Mouse (Mus musculus): Measurements from ENCODE around the gene Tac4. TPM values are rescaled to one million over a fixed set of nuclear protein-coding genes. Genes with fewer than 3 reads are reported as not detected.

Gene Tac4
- polyA plus RNA-seq (2015; fragmentation: Nextera tagmentation; extraction: Ambion mirVana) = 0.20 TPM in 1 of 2 replicates, not detected in the other

- H3K27ac ChIP-seq (replicated peaks) = no peak within 1 kb of the TSS
- no peaks in the 10 kb centered on the region for H3K27me3 ChIP-seq (replicated peaks)
- no peak for ATAC-seq (ENCODE audit: low FRiP score)
- no peak within 1 kb of the TSS for H3K4me3 ChIP-seq (replicated peaks)
- no peaks in the 10 kb centered on the region for H3K9me3 ChIP-seq (replicated peaks)
- H3K4me2 ChIP-seq = no peak within 1 kb of the TSS
- WGBS = 76% methylated on average over 5 of the region's 5 CpGs
- no peak within 1 kb of the TSS for H3K9ac ChIP-seq (replicated peaks)
- no peaks in the 10 kb centered on the region for H3K36me3 ChIP-seq
- H3K4me1 ChIP-seq = peaks cover 24% of the 10 kb centered on the region; the same call in 1 of the 2 replicates
Observed at GRCm38 (mm10) chr11:95261178-95261751, at the start of gene Tac4. Gene Tac4 (plus strand): TSS chr11:95261529.

- Histone ChIP-seq H3K27me3 (replicated peaks) (peaks cover 8% of the 10 kb centered on the region), H3K4me3 (replicated peaks) (no peak overlapping the region), H3K27ac (replicated peaks) (no peak overlapping the region), H3K4me2 (no peak overlapping the region), H3K9me3 (replicated peaks) (no peaks in the 10 kb centered on the region), H3K9ac (replicated peaks) (no peak overlapping the region), H3K36me3 (no peaks in the 10 kb centered on the region), H3K4me1 (peaks cover 11% of the 10 kb centered on the region)
- ATAC-seq (ENCODE audit: low FRiP score) = no peak
- WGBS = 33% methylated on average over 6 of the region's 6 CpGs
Observed at GRCm38 (mm10) chr11:95213607-95214006, 47.7 kb upstream of the Tac4 start.

DNA sequence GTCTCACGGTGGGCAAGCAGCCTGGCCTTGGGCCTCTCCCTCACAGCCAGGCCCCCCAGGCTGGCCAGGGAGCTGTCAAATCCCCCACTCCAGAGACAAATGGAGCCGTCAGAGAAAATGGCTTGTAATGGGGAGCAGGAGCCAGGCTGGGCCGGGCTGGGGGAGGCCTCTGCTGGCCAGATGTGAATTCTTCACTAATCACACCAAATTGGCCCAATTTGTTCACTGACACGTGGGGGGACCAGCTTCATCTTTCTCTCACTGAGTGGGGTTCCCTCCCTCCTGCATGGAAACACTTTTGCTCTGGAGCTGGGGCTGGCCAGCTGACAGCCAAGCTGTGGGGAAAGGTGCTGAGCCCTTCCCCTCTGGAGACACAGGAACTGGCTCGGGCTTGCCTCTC is 47.0 kb upstream of the Tac4 start:
- 5% methylated on average over 5 of the region's 5 CpGs for WGBS
- Histone ChIP-seq H3K4me2 (no peak overlapping the region), H3K9ac (replicated peaks) (no peak overlapping the region), H3K27me3 (replicated peaks) (peaks cover 11% of the 10 kb centered on the region), H3K36me3 (no peaks in the 10 kb centered on the region), H3K9me3 (replicated peaks) (no peaks in the 10 kb centered on the region), H3K4me3 (replicated peaks) (no peak overlapping the region), H3K4me1 (peaks cover 11% of the 10 kb centered on the region), H3K27ac (replicated peaks) (no peak overlapping the region)
- ATAC-seq (ENCODE audit: low FRiP score) = no peak

DNA sequence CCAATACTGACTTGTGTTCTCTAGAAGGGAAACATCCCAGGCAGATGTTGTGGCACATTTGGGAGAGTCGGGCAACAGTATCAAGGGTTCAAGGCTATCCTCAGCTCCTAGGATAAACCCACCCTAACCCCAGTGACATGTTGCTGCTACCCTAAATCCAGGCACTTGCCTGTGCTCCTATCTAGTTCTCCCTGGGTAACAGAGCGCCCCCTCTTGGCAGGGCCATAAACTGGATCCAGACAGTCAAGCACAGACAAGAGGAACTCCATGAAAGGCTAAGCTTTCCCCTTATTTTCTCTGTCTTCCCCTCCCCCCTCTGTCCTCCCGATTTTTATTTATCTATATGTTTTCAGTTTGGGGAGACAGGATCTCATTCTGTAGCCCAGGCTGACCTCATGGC is 45.1 kb upstream of the Tac4 start:
- Histone ChIP-seq H3K9ac (replicated peaks) (no peak overlapping the region), H3K4me2 (no peak overlapping the region), H3K36me3 (no peaks in the 10 kb centered on the region), H3K4me1 (0 out of 2 replicates have a peak, but pooled peaks cover 3% of the 10 kb centered on the region), H3K4me3 (replicated peaks) (no peak overlapping the region), H3K9me3 (replicated peaks) (no peaks in the 10 kb centered on the region), H3K27me3 (replicated peaks) (peaks cover 10% of the 10 kb centered on the region), H3K27ac (replicated peaks) (no peak overlapping the region)
- ATAC-seq (ENCODE audit: low FRiP score) = no peak
- 65% methylated on average over 3 of the region's 3 CpGs for WGBS

DNA sequence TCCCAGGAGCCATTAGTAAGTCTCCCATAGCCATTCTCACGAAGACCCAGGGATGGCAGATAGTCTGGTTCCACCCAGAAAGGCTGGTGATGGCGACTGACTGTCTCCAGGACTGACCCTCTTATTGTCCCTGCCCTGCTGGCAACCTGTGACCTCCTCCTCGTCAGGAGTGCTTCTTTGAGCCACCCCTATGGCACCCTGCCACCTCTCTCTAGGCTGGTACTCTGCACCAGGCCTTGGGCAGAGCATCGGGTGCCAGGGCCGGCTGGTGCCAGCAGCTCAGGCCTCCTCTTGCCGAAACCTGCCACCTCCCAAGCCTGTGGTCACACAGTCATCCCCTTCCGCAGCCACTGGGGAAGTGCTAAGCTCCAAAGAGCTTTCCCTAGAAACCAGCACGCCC is 42.2 kb upstream of the Tac4 start:
- Histone ChIP-seq H3K9ac (replicated peaks) (no peak overlapping the region), H3K27me3 (replicated peaks) (peaks cover 31% of the 10 kb centered on the region), H3K36me3 (no peaks in the 10 kb centered on the region), H3K4me1 (peaks cover 13% of the 10 kb centered on the region), H3K9me3 (replicated peaks) (no peaks in the 10 kb centered on the region), H3K4me2 (no peak overlapping the region), H3K4me3 (replicated peaks) (no peak overlapping the region), H3K27ac (replicated peaks) (no peak overlapping the region)
- 67% methylated on average over 8 of the region's 8 CpGs for WGBS
- ATAC-seq (ENCODE audit: low FRiP score) = no peak

DNA sequence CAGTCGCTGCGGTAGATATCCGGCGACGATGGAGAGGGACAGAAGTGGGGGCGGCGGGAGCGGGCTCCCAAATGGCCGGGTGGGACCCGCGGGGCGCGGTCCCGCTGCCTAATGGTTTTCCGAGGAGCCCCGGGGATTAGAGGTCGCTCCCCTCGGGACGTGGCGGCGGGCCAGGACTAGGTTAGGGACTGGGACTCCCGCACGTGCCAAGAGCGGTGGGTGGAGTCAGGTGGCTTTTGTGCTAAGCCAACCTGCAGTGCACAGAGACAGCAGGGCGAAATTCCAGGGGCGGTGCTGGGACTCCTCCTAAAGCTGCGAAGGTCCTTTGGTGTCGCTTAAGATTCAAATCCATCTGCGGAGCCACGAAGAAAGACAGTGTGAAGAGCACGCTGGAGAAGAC is 37.9 kb upstream of the Tac4 start:
- Histone ChIP-seq H3K9me3 (replicated peaks) (no peaks in the 10 kb centered on the region), H3K4me2 (peak overlapping the region; percentile 78), H3K27ac (replicated peaks) (no peak overlapping the region), H3K36me3 (no peaks in the 10 kb centered on the region), H3K27me3 (replicated peaks) (peaks cover 46% of the 10 kb centered on the region), H3K4me3 (replicated peaks) (peak overlapping the region; percentile 40), H3K9ac (replicated peaks) (peak overlapping the region; percentile 30), H3K4me1 (peaks cover 10% of the 10 kb centered on the region)
- no peak for ATAC-seq (ENCODE audit: low FRiP score)
- under 1% methylated on average over 31 of the region's 31 CpGs for WGBS

- Histone ChIP-seq H3K4me1 (peaks cover 10% of the 10 kb centered on the region), H3K4me2 (peak overlapping the region; percentile 78), H3K27ac (replicated peaks) (no peak overlapping the region), H3K36me3 (no peaks in the 10 kb centered on the region), H3K9me3 (replicated peaks) (no peaks in the 10 kb centered on the region), H3K9ac (replicated peaks) (no peak overlapping the region), H3K4me3 (replicated peaks) (peak overlapping the region; percentile 40; the same call in 1 of the 2 replicates), H3K27me3 (replicated peaks) (peaks cover 42% of the 10 kb centered on the region)
- ATAC-seq (ENCODE audit: low FRiP score) = no peak
- WGBS = 21% methylated on average over 15 of the region's 15 CpGs
Observed at GRCm38 (mm10) chr11:95224124-95224893, 37.0 kb upstream of the Tac4 start.

- Histone ChIP-seq H3K4me1 (peaks cover 10% of the 10 kb centered on the region), H3K36me3 (no peaks in the 10 kb centered on the region), H3K9me3 (replicated peaks) (no peaks in the 10 kb centered on the region), H3K27ac (replicated peaks) (no peak overlapping the region), H3K4me3 (replicated peaks) (no peak overlapping the region), H3K27me3 (replicated peaks) (peaks cover 39% of the 10 kb centered on the region), H3K4me2 (no peak overlapping the region), H3K9ac (replicated peaks) (no peak overlapping the region)
- 31% methylated on average over 7 of the region's 7 CpGs for WGBS
- ATAC-seq (ENCODE audit: low FRiP score) = no peak
Observed at GRCm38 (mm10) chr11:95225448-95225847, 35.9 kb upstream of the Tac4 start.

DNA sequence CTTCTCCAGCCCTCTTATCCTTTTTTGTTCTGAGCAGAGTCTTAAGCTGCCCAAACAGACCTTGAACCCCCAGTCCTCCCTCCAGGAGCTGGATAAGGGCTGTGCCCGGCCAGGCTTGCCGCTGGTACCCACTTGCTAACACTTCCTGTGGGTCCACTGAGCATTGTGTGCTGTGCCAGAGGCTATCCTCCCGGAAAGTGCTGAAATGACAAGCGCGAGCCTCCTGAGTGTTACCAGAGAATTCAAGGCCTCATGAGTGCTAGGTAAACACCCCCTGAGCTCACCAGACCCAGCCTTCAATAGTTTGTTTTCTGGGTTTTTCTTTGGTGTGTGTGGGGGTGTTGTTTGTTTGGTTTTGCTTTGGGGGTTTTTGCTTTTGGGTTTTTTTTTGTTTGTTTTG is 33.9 kb upstream of the Tac4 start:
- H3K9ac ChIP-seq (replicated peaks) = no peak overlapping the region
- H3K27me3 ChIP-seq (replicated peaks) = peaks cover 30% of the 10 kb centered on the region
- 61% methylated on average over 5 of the region's 5 CpGs for WGBS
- no peak for ATAC-seq (ENCODE audit: low FRiP score)
- no peak overlapping the region for H3K27ac ChIP-seq (replicated peaks)
- H3K9me3 ChIP-seq (replicated peaks) = no peaks in the 10 kb centered on the region
- no peak overlapping the region for H3K4me3 ChIP-seq (replicated peaks)
- H3K4me1 ChIP-seq = peaks cover 10% of the 10 kb centered on the region
- H3K36me3 ChIP-seq = no peaks in the 10 kb centered on the region
- no peak overlapping the region for H3K4me2 ChIP-seq

GRCm38 (mm10) chr11:95231688-95232328 is 29.5 kb upstream of the Tac4 start:
- WGBS = 10% methylated on average over 24 of the region's 24 CpGs
- Histone ChIP-seq H3K9me3 (replicated peaks) (no peaks in the 10 kb centered on the region), H3K36me3 (no peaks in the 10 kb centered on the region), H3K27me3 (replicated peaks) (no peaks in the 10 kb centered on the region; the same call in 1 of the 2 replicates), H3K4me1 (no peaks in the 10 kb centered on the region), H3K9ac (replicated peaks) (no peak overlapping the region), H3K4me2 (peak overlapping the region; percentile 39), H3K4me3 (replicated peaks) (0 out of 2 replicates have a peak overlapping the region, but pooled peaks have one; percentile 10), H3K27ac (replicated peaks) (no peak overlapping the region)
- ATAC-seq (ENCODE audit: low FRiP score) = peak; percentile 57

- no peak overlapping the region for H3K4me3 ChIP-seq (replicated peaks)
- no peaks in the 10 kb centered on the region for H3K4me1 ChIP-seq
- H3K9me3 ChIP-seq (replicated peaks) = no peaks in the 10 kb centered on the region
- no peaks in the 10 kb centered on the region; the same call in 1 of the 2 replicates for H3K27me3 ChIP-seq (replicated peaks)
- H3K27ac ChIP-seq (replicated peaks) = no peak overlapping the region
- 33% methylated on average over 6 of the region's 6 CpGs for WGBS
- H3K9ac ChIP-seq (replicated peaks) = no peak overlapping the region
- peak overlapping the region; percentile 39 for H3K4me2 ChIP-seq
- ATAC-seq (ENCODE audit: low FRiP score) = no peak; the same call in 1 of the 2 replicates
- no peaks in the 10 kb centered on the region for H3K36me3 ChIP-seq
Observed at GRCm38 (mm10) chr11:95232329-95232696, 29.0 kb upstream of the Tac4 start.

- WGBS = 77% methylated on average over 6 of the region's 6 CpGs
- H3K27ac ChIP-seq (replicated peaks) = no peak overlapping the region
- H3K4me2 ChIP-seq = no peak overlapping the region
- H3K4me1 ChIP-seq = no peaks in the 10 kb centered on the region
- H3K27me3 ChIP-seq (replicated peaks) = no peaks in the 10 kb centered on the region; the same call in 1 of the 2 replicates
- H3K9me3 ChIP-seq (replicated peaks) = no peaks in the 10 kb centered on the region
- no peaks in the 10 kb centered on the region for H3K36me3 ChIP-seq
- H3K4me3 ChIP-seq (replicated peaks) = no peak overlapping the region
- ATAC-seq (ENCODE audit: low FRiP score) = no peak
- H3K9ac ChIP-seq (replicated peaks) = no peak overlapping the region
Observed at GRCm38 (mm10) chr11:95238477-95238876, 22.9 kb upstream of the Tac4 start.

Measured in neural tube, embryonic 15.5 days (tissue).